Mouse (Mus musculus) brain, embryonic 14.5 days (tissue): ENCODE measurements at regions not wholly inside any gene's neighbourhood (a gene's known extent, or its start where the extent isn't known, plus 50 kb on each side); places are given as distances from the start of the nearest gene placed in this dataset.

ENCODE experiments used
- DNase-seq: peaks from one replicate; pipeline ENCODE4 v3.0.0-alpha.2; 2011; ENCODE audit warnings: low read depth
- CTCF ChIP-seq: fragments of 200-500 bp; IDR thresholded peaks from 2 replicates; pipeline ENCODE4 v1.5.1; 2012; ENCODE audit warnings: inconsistent platforms, mild to moderate bottlenecking, moderate library complexity, borderline replicate concordance; ENCODE audit not compliant: insufficient read depth, insufficient read length; ENCODE audit errors: extremely low read depth
- POLR2A ChIP-seq: fragments of 200-500 bp; IDR thresholded peaks from 2 replicates; pipeline ENCODE4 v1.6.1; 2012; ENCODE audit warnings: mild to moderate bottlenecking, inconsistent platforms, borderline replicate concordance; ENCODE audit not compliant: poor library complexity, insufficient read depth, insufficient read length, severe bottlenecking; ENCODE audit errors: extremely low read depth

DNA sequence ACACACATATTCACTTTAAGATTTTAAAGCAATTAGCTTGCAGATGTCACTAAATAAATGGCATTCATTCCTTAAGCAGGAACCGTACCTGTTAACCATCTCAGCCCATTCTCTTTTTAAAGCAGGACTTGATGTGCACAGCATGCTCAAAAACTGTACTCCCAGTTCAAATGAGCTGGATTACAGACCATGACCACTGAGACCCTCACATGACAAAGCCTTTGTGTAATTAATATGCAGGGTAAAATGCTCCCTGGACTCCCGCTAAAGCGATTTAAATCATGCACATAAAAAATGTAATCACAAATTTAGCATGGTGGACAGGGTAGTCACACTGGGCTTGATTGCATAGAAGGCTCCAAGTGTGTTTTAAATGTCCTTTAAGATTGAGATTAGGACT is 547.2 kb downstream of the Nr4a2 start:
- TF ChIP-seq POLR2A (no peak), CTCF (no peak)
- DNase-seq = peak; percentile 57

DNA sequence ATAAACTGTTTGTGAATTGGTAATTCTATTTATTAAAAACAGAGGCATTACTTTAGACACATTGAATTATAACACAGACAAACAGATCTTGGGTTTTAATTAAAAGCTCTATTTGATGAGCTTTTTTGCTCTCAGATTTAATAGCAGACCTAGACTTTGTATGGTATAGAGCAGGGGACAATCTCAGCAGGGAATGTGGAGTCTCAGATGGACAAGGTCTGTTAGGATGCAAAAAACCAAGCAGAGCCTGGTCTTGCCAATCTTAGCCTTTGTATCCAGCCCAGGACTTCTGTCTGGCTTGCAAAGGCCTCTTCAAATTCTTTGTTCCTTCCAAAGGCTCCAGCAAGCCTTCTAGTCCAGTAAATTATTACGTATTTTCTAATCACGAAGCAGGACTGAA is 551.0 kb downstream of the Nr4a2 start:
- no peak for TF ChIP-seq CTCF
- TF ChIP-seq POLR2A = no peak
- DNase-seq = peak; percentile 36

GRCm38 (mm10) chr2:56561321-56561720 is 562.5 kb downstream of the Nr4a2 start:
- TF ChIP-seq POLR2A (no peak), CTCF (no peak)
- DNase-seq = peak; percentile 71

GRCm38 (mm10) chr2:56552197-56552964 is 571.4 kb downstream of the Nr4a2 start:
- TF ChIP-seq POLR2A (no peak), CTCF (no peak)
- DNase-seq = no peak

DNA sequence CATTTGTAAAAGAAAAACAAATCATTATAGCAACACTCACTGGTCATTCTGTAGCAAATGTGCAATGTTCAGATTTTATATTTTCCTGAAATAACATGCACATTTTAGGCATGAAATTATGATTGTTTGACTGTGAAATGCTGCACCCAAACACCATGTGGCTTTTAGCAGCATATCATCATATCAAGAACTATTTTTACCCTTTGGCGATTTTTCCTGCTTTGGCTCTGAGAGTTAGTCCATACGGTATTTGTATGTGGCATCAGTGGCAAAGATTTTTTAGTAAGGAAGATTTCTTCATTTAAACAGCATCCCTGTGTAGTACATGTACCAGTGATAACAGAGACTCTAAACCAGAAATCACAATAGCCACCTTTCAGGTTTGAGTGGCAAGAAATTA is 573.6 kb downstream of the Nr4a2 start:
- peak; percentile 53 for DNase-seq
- TF ChIP-seq POLR2A (no peak), CTCF (no peak)

- TF ChIP-seq CTCF (no peak), POLR2A (no peak)
- peak; percentile 39 for DNase-seq
These were observed 583.1 kb downstream of the Nr4a2 start for GRCm38 (mm10) chr2:56540714-56541113.

- no peak for TF ChIP-seq POLR2A
- TF ChIP-seq CTCF = no peak
- DNase-seq = peak; percentile 91
These were observed 584.0 kb downstream of the Nr4a2 start for GRCm38 (mm10) chr2:56539828-56540227.

DNA sequence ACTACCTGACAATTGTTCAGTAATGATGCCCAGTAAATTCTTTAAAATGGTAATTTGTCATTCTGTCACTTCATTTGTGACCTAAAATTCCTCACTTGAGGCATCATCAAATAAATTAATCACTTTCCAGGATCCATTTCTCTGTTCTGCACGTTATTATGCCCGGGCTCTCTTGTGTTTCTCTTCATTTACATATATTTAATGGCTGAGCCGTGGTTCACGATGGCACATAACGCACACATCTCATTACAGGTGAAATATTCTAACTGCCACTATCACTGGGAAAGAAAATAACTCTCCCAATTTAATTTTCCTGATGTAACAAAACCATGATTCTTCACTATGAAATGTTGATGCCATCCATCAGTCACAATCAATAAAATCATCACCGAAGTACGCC is 604.4 kb downstream of the Nr4a2 start:
- peak; percentile 41 for DNase-seq
- TF ChIP-seq CTCF = no peak
- no peak for TF ChIP-seq POLR2A
